Comparison of ENCODE assay signal across 27 mouse cellular contexts in genomic region chr19:12634259-12634658, GRCm38 (mm10). TPM values are rescaled to one million over a fixed set of nuclear protein-coding genes. Genes with fewer than 3 reads are reported as not detected.
DNase-seq lines count a peak whose midpoint lies in the region; ATAC-seq and TF ChIP-seq lines count a peak whose summit lies in the region.
"Had no signal": no experiment of that assay in that cellular context is flagged by ENCODE, and none has a peak within 500 bp of the region (broad histone marks: within the 10 kb centered on the region; RNA-seq: fewer than 3 reads in every experiment).

No protein-coding gene starts in this region.

- peak; percentile 40 for DNase-seq in kidney, adult 2 months
- no peak for DNase-seq in kidney, adult 11 months
- peak; percentile 53 for DNase-seq in kidney, adult 9 months
- DNase-seq in liver, adult 2 months (ENCODE audit: extremely low read depth, low read depth, low spot score) = peak; percentile 72
- DNase-seq in liver = no peak
- DNase-seq: adrenal gland, adult 2 months; adrenal gland, adult 8-10 months; adrenal gland, postnatal 10 days; adrenal gland, postnatal 14 days; adrenal gland, postnatal 25 days; adrenal gland, postnatal 36 days; B cell, adult 2 months; cerebellum, adult 11 months; cerebellum, adult 11-12 months; cerebellum, adult 18-20 months had no signal

- peak overlapping the region; percentile 100; the same call in 1 of the 2 replicates for H3K27ac ChIP-seq in kidney, adult 2 months (ENCODE audit: insufficient read depth, low read depth, low read length)
- H3K27ac ChIP-seq in kidney, embryonic 14.5 days (ENCODE audit: low read depth, low read length) = no peak overlapping the region
- no peak overlapping the region for H3K27ac ChIP-seq in liver, adult 2 months (replicated peaks; ENCODE audit: insufficient read depth, low read depth, low read length)

- no peak for TF ChIP-seq CTCF in kidney, adult 2 months (conservative IDR thresholded peaks at IDR 0.05; ENCODE audit: insufficient read depth, insufficient read length, low read depth, low read length)
- TF ChIP-seq CTCF in liver, adult 2 months (IDR thresholded peaks at IDR 0.05; ENCODE audit: low read depth, low read length) = no peak

- H3K36me3 ChIP-seq in kidney, adult 2 months (ENCODE audit: control insufficient read depth, insufficient read depth, low read length) = no peaks in the 10 kb centered on the region; the same call in 1 of the 2 replicates
- H3K36me3 ChIP-seq in kidney, embryonic 14.5 days (ENCODE audit: control insufficient read depth, insufficient read depth, low read length) = no peaks in the 10 kb centered on the region
- H3K36me3 ChIP-seq in liver, adult 2 months (ENCODE audit: control insufficient read depth, insufficient read depth, low read length) = peaks cover 11% of the 10 kb centered on the region
- H3K36me3 ChIP-seq: G1E had no signal

- H3K4me3 ChIP-seq in kidney, adult 2 months (ENCODE audit: insufficient read depth, low read depth, low read length) = peak overlapping the region; percentile 92; the same call in 1 of the 2 replicates
- H3K4me3 ChIP-seq in kidney, embryonic 14.5 days (ENCODE audit: low read length) = no peak overlapping the region
- H3K4me3 ChIP-seq in liver, adult 2 months (ENCODE audit: insufficient read depth, low read depth, low read length) = peak overlapping the region; percentile 94

- H3K9me3 ChIP-seq in kidney, embryonic 14.5 days (ENCODE audit: control insufficient read depth, low read length) = no peaks in the 10 kb centered on the region
- H3K9me3 ChIP-seq: G1E had no signal

- no peak for TF ChIP-seq POLR2A in kidney, adult 2 months (IDR thresholded peaks at IDR 0.05; ENCODE audit: low read depth, low read length)
- no peak for TF ChIP-seq POLR2A in liver, adult 2 months (IDR thresholded peaks at IDR 0.05; ENCODE audit: extremely low read depth, insufficient read depth, low read length)

- no peak overlapping the region for H3K9ac ChIP-seq in kidney, embryonic 14.5 days (ENCODE audit: low read depth, low read length)
- H3K9ac ChIP-seq in liver, adult 2 months (ENCODE audit: low read depth, low read length) = no peak overlapping the region

- H3K4me2 ChIP-seq in kidney, embryonic 14.5 days (replicated peaks; ENCODE audit: low read depth, low read length) = no peak overlapping the region

- peaks cover 12% of the 10 kb centered on the region; the same call in 1 of the 2 replicates for H3K79me2 ChIP-seq in liver, adult 2 months (ENCODE audit: control insufficient read depth, insufficient read depth, low read length)

- peaks cover 2% of the 10 kb centered on the region; the same call in 1 of the 2 replicates for H3K4me1 ChIP-seq in kidney, adult 2 months (ENCODE audit: control insufficient read depth, insufficient read depth, low read length)
- no peaks in the 10 kb centered on the region for H3K4me1 ChIP-seq in kidney, embryonic 14.5 days (ENCODE audit: control insufficient read depth, insufficient read depth, low read length)
- peaks cover 8% of the 10 kb centered on the region; the same call in 1 of the 2 replicates for H3K4me1 ChIP-seq in liver, adult 2 months (ENCODE audit: control insufficient read depth, insufficient read depth, low read length)

- no peak for ATAC-seq in kidney, embryonic 14.5 days (ENCODE audit: low FRiP score, low TSS enrichment)
- ATAC-seq: activated CD4-positive, CD25-positive, alpha-beta regulatory T cell, adult 4 months; CD4-positive, CD25-positive, alpha-beta regulatory T cell, adult 4 months had no signal

- WGBS in kidney, adult 2 months = 50% methylated on average over 3 of the region's 3 CpGs
- 88% methylated on average over 3 of the region's 3 CpGs for WGBS in kidney, embryonic 14.5 days
- 17% methylated on average over 3 of the region's 3 CpGs for WGBS in liver, adult 2 months

- H3K27me3 ChIP-seq in kidney, adult 2 months (replicated peaks; ENCODE audit: control insufficient read depth, insufficient read depth, low read length) = no peaks in the 10 kb centered on the region; the same call in 1 of the 2 replicates
- no peaks in the 10 kb centered on the region for H3K27me3 ChIP-seq in kidney, embryonic 14.5 days (ENCODE audit: control insufficient read depth, insufficient read depth, low read length)
- H3K27me3 ChIP-seq in liver, adult 2 months (ENCODE audit: control insufficient read depth, insufficient read depth, low read length) = no peaks in the 10 kb centered on the region
- H3K27me3 ChIP-seq: CH12.LX had no signal

RNA-seq across cellular contexts. Expression of gene Glyat, which starts 1.2 kb away (rescaled TPM):
- 138 and 191 TPM in 2 replicates for polyA plus RNA-seq in kidney, adult 2 months (2012; rRNA removed)
- 4.3 and 4.4 TPM in 2 replicates for polyA plus RNA-seq in kidney, embryonic 14.5 days (2014; fragmentation: Nextera tagmentation; extraction: Ambion mirVana)
- 233 and 277 TPM in 2 replicates for total RNA-seq in liver, adult 2 months (2014; rRNA removed)
- polyA plus RNA-seq in liver, adult 2 months (2012; rRNA removed) = 54.6 and 56.1 TPM in 2 replicates
- total RNA-seq: adrenal gland, adult 8-10 months; adrenal gland, postnatal 25 days; CH12.LX; MEL had no signal
- polyA plus RNA-seq: activated CD4-positive, CD25-positive, alpha-beta regulatory T cell, adult 4 months; adrenal gland, adult 2 months; brain, embryonic 14.5 days; G1E had no signal

RNA-seq across cellular contexts. Expression of gene Gm4952, which starts 34.5 kb away (rescaled TPM):
- 2.0 and 2.5 TPM in 2 replicates for polyA plus RNA-seq in kidney, adult 2 months (2012; rRNA removed)
- 0.09 TPM in 2 replicates for polyA plus RNA-seq in kidney, embryonic 14.5 days (2014; fragmentation: Nextera tagmentation; extraction: Ambion mirVana)
- total RNA-seq in liver, adult 2 months (2014; rRNA removed) = 91.4 and 132 TPM in 2 replicates
- polyA plus RNA-seq in liver, adult 2 months (2012; rRNA removed) = 41.7 and 68.7 TPM in 2 replicates
- total RNA-seq: adrenal gland, adult 18-20 months; adrenal gland, postnatal 25 days; ES-E14; MEL had no signal
- polyA plus RNA-seq: activated CD4-positive, CD25-positive, alpha-beta regulatory T cell, adult 4 months; adrenal gland, adult 2 months; C2C12; CD4-positive, CD25-positive, alpha-beta regulatory T cell, adult 4 months; G1E had no signal

RNA-seq across cellular contexts. Expression of gene Olfr1442, which starts 36.0 kb away (rescaled TPM):
- polyA plus RNA-seq in kidney, adult 2 months (2012; rRNA removed) = 0.11 and 0.16 TPM in 2 replicates
- polyA plus RNA-seq in kidney, embryonic 14.5 days (2014; fragmentation: Nextera tagmentation; extraction: Ambion mirVana) = not detected in 2 replicates
- total RNA-seq in liver, adult 2 months (2014; rRNA removed) = 0.28 and 0.40 TPM in 2 replicates
- polyA plus RNA-seq in liver, adult 2 months (2012; rRNA removed) = 0.14 TPM in 1 of 2 replicates, not detected in the other
- total RNA-seq: adrenal gland, adult 18-20 months; adrenal gland, adult 2 months; adrenal gland, adult 8-10 months; adrenal gland, postnatal 10 days; adrenal gland, postnatal 14 days; adrenal gland, postnatal 25 days; adrenal gland, postnatal 36 days; adrenal gland, postnatal 4 days; CH12.LX; ES-E14; MEL had no signal
- polyA plus RNA-seq: activated CD4-positive, CD25-positive, alpha-beta regulatory T cell, adult 4 months; adrenal gland, adult 2 months; brain, embryonic 14.5 days; C2C12; CD4-positive, CD25-positive, alpha-beta regulatory T cell, adult 4 months; G1E; Patski had no signal

RNA-seq across cellular contexts. Expression of gene Olfr1443, which starts 43.7 kb away (rescaled TPM):
- polyA plus RNA-seq in kidney, adult 2 months (2012; rRNA removed) = not detected in 2 replicates
- polyA plus RNA-seq in kidney, embryonic 14.5 days (2014; fragmentation: Nextera tagmentation; extraction: Ambion mirVana) = not detected in 2 replicates
- 0.09 TPM in 1 of 2 replicates, not detected in the other for total RNA-seq in liver, adult 2 months (2014; rRNA removed)
- 0.05 TPM in 1 of 2 replicates, not detected in the other for polyA plus RNA-seq in liver, adult 2 months (2012; rRNA removed)
- total RNA-seq: adrenal gland, adult 18-20 months; adrenal gland, adult 2 months; adrenal gland, adult 8-10 months; adrenal gland, postnatal 10 days; adrenal gland, postnatal 14 days; adrenal gland, postnatal 25 days; adrenal gland, postnatal 36 days; adrenal gland, postnatal 4 days; CH12.LX; ES-E14; MEL had no signal
- polyA plus RNA-seq: activated CD4-positive, CD25-positive, alpha-beta regulatory T cell, adult 4 months; adrenal gland, adult 2 months; brain, embryonic 14.5 days; C2C12; CD4-positive, CD25-positive, alpha-beta regulatory T cell, adult 4 months; G1E; Patski had no signal

Comparison
In these comparisons a context has a peak if more than half of its experiments do, and no peak if none do; other contexts are left out.
1. DNase-seq: peak in kidney, adult 2 months (single experiment), kidney, adult 9 months (single experiment) and liver, adult 2 months (single experiment); none in kidney, adult 11 months (single experiment) and liver (single experiment).
2. RNA of gene Glyat, which starts 1.2 kb away (polyA plus RNA-seq): 138 to 191 TPM in kidney, adult 2 months and 54.6 to 56.1 TPM in liver, adult 2 months; 4.3 to 4.4 TPM in kidney, embryonic 14.5 days; every median in the first group is over 10 times any median in the second.
3. RNA of gene Gm4952, which starts 34.5 kb away (polyA plus RNA-seq): 41.7 to 68.7 TPM in liver, adult 2 months; 2.0 to 2.5 TPM in kidney, adult 2 months and 0.09 TPM in kidney, embryonic 14.5 days; every median in the first group is over 10 times any median in the second.